Mouse (Mus musculus): ENCODE measurements around the gene Krtap19-5. TPM values are rescaled to one million over a fixed set of nuclear protein-coding genes. Genes with fewer than 3 reads are reported as not detected.

Gene Krtap19-5
- polyA plus RNA-seq, 1 experiment = not detected

DNA sequence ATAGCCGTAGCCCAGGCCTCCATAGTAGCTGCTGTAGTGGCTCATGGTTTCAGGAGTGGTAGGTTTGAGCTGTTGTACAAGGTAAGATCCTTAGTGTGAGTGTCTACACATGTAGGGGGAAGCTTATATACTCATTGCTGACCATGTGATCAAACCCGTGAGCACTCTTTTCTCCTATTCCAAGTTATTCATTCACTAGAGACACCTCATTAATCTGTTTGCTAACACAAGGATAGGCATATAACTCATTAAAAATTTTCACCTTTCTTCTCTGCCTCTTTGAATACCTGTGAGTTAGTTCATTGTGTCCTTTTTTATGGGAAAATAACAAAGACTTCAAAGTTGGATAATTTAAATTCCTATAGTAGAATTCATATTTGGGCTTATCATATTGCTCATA, 18.3 kb downstream of the Krtap19-5 start, which contains the start of gene Krtap19-3:
Krtap19-3 (minus strand) TSS at position 101 of the 400 bp plus-strand sequence.
- H3K79me2 ChIP-seq (ENCODE audit: control insufficient read depth, insufficient read depth) = no peaks in the 10 kb centered on the region
- no peaks in the 10 kb centered on the region for H3K27me3 ChIP-seq (ENCODE audit: control insufficient read depth, insufficient read depth, insufficient read length)
- TF ChIP-seq CTCF (IDR thresholded peaks at IDR 0.05; ENCODE audit: control insufficient read depth, insufficient read depth, insufficient read length) = no peak
- no peak for TF ChIP-seq MYOG (IDR thresholded peaks at IDR 0.05; ENCODE audit: control insufficient read depth, extremely low read depth, insufficient read length)
- no peak for TF ChIP-seq CEBPB (IDR thresholded peaks at IDR 0.05; ENCODE audit: low read depth)
- no peak for TF ChIP-seq MYOD1 (IDR thresholded peaks at IDR 0.05; ENCODE audit: control insufficient read depth, insufficient read length, low read depth)
- no peak for TF ChIP-seq FOSL1 (IDR thresholded peaks at IDR 0.05; ENCODE audit: insufficient read depth, low read length, poor library complexity, severe bottlenecking)
- no peak for TF ChIP-seq USF1 (IDR thresholded peaks at IDR 0.05; ENCODE audit: low read depth)
- no peak for TF ChIP-seq MAX (IDR thresholded peaks at IDR 0.05)
- no peaks in the 10 kb centered on the region for H3K36me3 ChIP-seq (ENCODE audit: control insufficient read depth, insufficient read depth)
- H3K79me3 ChIP-seq (ENCODE audit: low read depth) = no peaks in the 10 kb centered on the region
- no peak within 1 kb of the TSS for H3K4me3 ChIP-seq (ENCODE audit: insufficient read depth, poor library complexity, severe bottlenecking)
- no peak within 1 kb of the TSS for H3ac ChIP-seq (ENCODE audit: control insufficient read depth, insufficient read length, low read depth)

DNA sequence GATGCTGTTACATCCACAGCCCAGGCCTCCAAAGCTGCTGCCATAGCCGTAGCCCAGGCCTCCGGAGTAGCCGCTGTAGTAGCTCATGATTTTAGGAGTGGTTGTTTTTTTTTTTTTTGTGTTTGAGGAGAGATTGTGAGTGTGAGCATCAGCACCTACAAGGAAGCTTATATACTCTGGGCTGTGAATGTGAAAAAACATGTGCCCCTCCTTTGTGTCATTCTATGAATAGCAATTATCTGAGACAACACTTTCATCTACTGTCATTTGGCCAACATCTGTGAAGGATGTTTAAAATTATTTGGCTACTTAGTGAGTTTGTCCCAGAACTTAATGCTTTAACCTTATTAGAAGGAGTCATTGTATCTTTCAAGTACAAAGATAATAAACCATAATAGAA, 22.1 kb downstream of the Krtap19-5 start, which contains the start of gene Krtap19-2:
Krtap19-2 (minus strand) TSS at position 101 of the 400 bp plus-strand sequence.
- Histone ChIP-seq H3ac (ENCODE audit: control insufficient read depth, insufficient read length, low read depth) (no peak within 1 kb of the TSS), H3K4me3 (ENCODE audit: insufficient read depth, poor library complexity, severe bottlenecking) (no peak within 1 kb of the TSS), H3K36me3 (ENCODE audit: control insufficient read depth, insufficient read depth) (no peaks in the 10 kb centered on the region), H3K27me3 (ENCODE audit: control insufficient read depth, insufficient read depth, insufficient read length) (no peaks in the 10 kb centered on the region), H3K79me2 (ENCODE audit: control insufficient read depth, insufficient read depth) (no peaks in the 10 kb centered on the region), H3K79me3 (ENCODE audit: low read depth) (no peaks in the 10 kb centered on the region)
- TF ChIP-seq CEBPB (IDR thresholded peaks at IDR 0.05; ENCODE audit: low read depth) = no peak
- TF ChIP-seq USF1 (IDR thresholded peaks at IDR 0.05; ENCODE audit: low read depth) = no peak
- no peak for TF ChIP-seq MAX (IDR thresholded peaks at IDR 0.05)
- TF ChIP-seq MYOG (IDR thresholded peaks at IDR 0.05; ENCODE audit: control insufficient read depth, extremely low read depth, insufficient read length) = no peak
- no peak for TF ChIP-seq CTCF (IDR thresholded peaks at IDR 0.05; ENCODE audit: control insufficient read depth, insufficient read depth, insufficient read length)
- TF ChIP-seq MYOD1 (IDR thresholded peaks at IDR 0.05; ENCODE audit: control insufficient read depth, insufficient read length, low read depth) = no peak
- no peak for TF ChIP-seq FOSL1 (IDR thresholded peaks at IDR 0.05; ENCODE audit: insufficient read depth, low read length, poor library complexity, severe bottlenecking)

DNA sequence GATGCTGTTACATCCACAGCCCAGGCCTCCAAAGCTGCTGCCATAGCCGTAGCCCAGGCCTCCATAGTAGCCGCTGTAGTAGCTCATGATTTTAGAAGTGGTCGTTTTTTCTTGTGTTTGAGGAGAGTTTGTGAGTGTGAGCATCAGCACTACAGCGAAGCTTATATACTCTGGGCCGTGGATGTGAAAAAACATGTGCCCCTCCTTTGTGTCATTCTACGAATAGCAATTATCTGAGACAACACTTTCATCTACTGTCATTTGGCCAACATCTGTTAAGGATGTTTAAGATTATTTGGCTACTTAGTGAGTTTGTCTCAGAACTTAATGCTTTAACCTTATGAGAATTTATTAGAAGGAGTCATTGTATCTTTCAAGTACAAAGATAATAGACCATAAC, 26.9 kb downstream of the Krtap19-5 start, which contains the start of gene Krtap19-1:
Krtap19-1 (minus strand) TSS at position 101 of the 400 bp plus-strand sequence.
- Histone ChIP-seq H3K36me3 (ENCODE audit: control insufficient read depth, insufficient read depth) (no peaks in the 10 kb centered on the region), H3ac (ENCODE audit: control insufficient read depth, insufficient read length, low read depth) (no peak within 1 kb of the TSS), H3K79me3 (ENCODE audit: low read depth) (no peaks in the 10 kb centered on the region), H3K27me3 (ENCODE audit: control insufficient read depth, insufficient read depth, insufficient read length) (no peaks in the 10 kb centered on the region), H3K79me2 (ENCODE audit: control insufficient read depth, insufficient read depth) (no peaks in the 10 kb centered on the region), H3K4me3 (ENCODE audit: insufficient read depth, poor library complexity, severe bottlenecking) (no peak within 1 kb of the TSS)
- TF ChIP-seq MYOG (IDR thresholded peaks at IDR 0.05; ENCODE audit: control insufficient read depth, extremely low read depth, insufficient read length) (no peak), FOSL1 (IDR thresholded peaks at IDR 0.05; ENCODE audit: insufficient read depth, low read length, poor library complexity, severe bottlenecking) (no peak), MYOD1 (IDR thresholded peaks at IDR 0.05; ENCODE audit: control insufficient read depth, insufficient read length, low read depth) (no peak), USF1 (IDR thresholded peaks at IDR 0.05; ENCODE audit: low read depth) (no peak), CTCF (IDR thresholded peaks at IDR 0.05; ENCODE audit: control insufficient read depth, insufficient read depth, insufficient read length) (no peak), CEBPB (IDR thresholded peaks at IDR 0.05; ENCODE audit: low read depth) (no peak), MAX (IDR thresholded peaks at IDR 0.05) (no peak)

DNA sequence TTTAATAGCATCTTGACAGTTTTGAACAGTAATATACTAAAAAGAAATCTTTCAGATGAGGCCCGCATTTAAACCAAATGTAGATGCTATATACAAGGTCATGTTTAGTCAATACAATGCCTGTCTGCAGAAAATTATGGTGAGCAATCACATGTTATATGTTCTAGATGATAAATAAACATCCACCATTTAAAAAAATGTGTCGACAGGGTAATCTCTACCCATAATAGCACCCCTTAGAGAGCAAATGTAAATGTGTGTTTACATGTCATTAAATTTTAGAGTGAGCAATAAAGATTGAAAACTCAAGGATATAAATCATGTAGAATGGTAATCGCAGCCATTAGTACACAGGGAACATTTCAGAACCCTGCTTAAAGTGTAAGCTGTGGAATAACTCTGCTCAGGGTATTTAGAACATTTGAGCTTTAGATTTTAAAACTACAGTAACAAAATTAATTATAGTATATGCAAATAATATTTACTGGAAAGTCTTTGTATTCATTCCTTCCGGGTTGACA, 31.3 kb downstream of the Krtap19-5 start:
- TF ChIP-seq MYOD1 (IDR thresholded peaks at IDR 0.05; ENCODE audit: control insufficient read depth, insufficient read length, low read depth) (no peak), FOSL1 (IDR thresholded peaks at IDR 0.05; ENCODE audit: insufficient read depth, low read length, poor library complexity, severe bottlenecking) (no peak), CEBPB (IDR thresholded peaks at IDR 0.05; ENCODE audit: low read depth) (no peak), MYOG (IDR thresholded peaks at IDR 0.05; ENCODE audit: control insufficient read depth, extremely low read depth, insufficient read length) (no peak), MAX (IDR thresholded peaks at IDR 0.05) (no peak)
- Histone ChIP-seq H3K79me3 (ENCODE audit: low read depth) (no peaks in the 10 kb centered on the region), H3K4me3 (ENCODE audit: insufficient read depth, poor library complexity, severe bottlenecking) (no peak overlapping the region), H3K36me3 (ENCODE audit: control insufficient read depth, insufficient read depth) (no peaks in the 10 kb centered on the region), H3K27me3 (ENCODE audit: control insufficient read depth, insufficient read depth, insufficient read length) (no peaks in the 10 kb centered on the region), H3ac (ENCODE audit: control insufficient read depth, insufficient read length, low read depth) (no peak overlapping the region), H3K79me2 (ENCODE audit: control insufficient read depth, insufficient read depth) (no peaks in the 10 kb centered on the region)

DNA sequence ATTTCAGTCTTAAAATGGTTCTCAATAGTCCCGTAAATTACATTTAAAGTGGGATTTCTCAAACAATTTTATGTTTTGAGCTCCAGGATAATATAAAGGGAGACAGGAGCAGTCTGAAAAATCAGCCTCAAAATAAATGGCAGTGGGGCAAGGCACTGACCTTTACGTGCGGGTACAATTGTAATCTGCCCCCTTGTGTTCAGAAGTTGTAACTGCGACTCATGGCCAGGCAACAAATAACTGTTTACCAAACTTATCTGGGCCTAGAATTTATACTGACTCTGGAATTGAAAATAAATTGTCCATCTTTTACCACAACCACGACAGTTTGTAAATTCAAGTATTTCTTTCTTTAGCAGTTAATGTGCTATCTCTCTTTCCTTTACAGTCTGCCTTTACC, 44.8 kb downstream of the Krtap19-5 start:
- no peak overlapping the region for H3K4me3 ChIP-seq (ENCODE audit: insufficient read depth, poor library complexity, severe bottlenecking)
- H3K36me3 ChIP-seq (ENCODE audit: control insufficient read depth, insufficient read depth) = no peaks in the 10 kb centered on the region
- no peak for TF ChIP-seq MAX (IDR thresholded peaks at IDR 0.05)
- no peak for TF ChIP-seq MYOD1 (IDR thresholded peaks at IDR 0.05; ENCODE audit: control insufficient read depth, insufficient read length, low read depth)

DNA sequence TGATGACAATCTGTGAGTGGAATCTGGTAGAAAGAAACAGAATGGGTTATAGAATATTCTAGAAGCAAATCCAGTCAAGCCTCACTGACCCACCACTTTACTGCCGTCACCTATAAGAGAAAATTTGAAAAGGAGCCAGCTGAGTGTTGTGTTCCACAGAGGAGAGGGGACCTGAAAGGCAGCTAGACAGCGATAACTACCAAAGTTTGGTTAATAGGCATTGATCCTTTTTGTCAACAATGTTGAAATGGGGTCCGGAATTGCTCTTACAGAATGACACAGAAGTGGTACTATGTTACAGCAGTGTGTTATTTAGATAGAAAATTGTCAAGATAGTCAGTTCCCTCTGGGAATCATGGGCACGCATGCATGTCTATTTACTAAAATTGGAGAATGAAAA, 47.7 kb downstream of the Krtap19-5 start:
- no peaks in the 10 kb centered on the region for H3K27me3 ChIP-seq (ENCODE audit: control insufficient read depth, insufficient read depth, insufficient read length)
- no peaks in the 10 kb centered on the region for H3K36me3 ChIP-seq (ENCODE audit: control insufficient read depth, insufficient read depth)
- no peaks in the 10 kb centered on the region for H3K79me3 ChIP-seq (ENCODE audit: low read depth)
- no peak overlapping the region for H3ac ChIP-seq (ENCODE audit: control insufficient read depth, insufficient read length, low read depth)
- no peak overlapping the region for H3K4me3 ChIP-seq (ENCODE audit: insufficient read depth, poor library complexity, severe bottlenecking)
- TF ChIP-seq USF1 (IDR thresholded peaks at IDR 0.05; ENCODE audit: low read depth) (no peak), CEBPB (IDR thresholded peaks at IDR 0.05; ENCODE audit: low read depth) (no peak), MAX (IDR thresholded peaks at IDR 0.05) (no peak), MYOG (IDR thresholded peaks at IDR 0.05; ENCODE audit: control insufficient read depth, extremely low read depth, insufficient read length) (no peak), MYOD1 (IDR thresholded peaks at IDR 0.05; ENCODE audit: control insufficient read depth, insufficient read length, low read depth) (no peak), FOSL1 (IDR thresholded peaks at IDR 0.05; ENCODE audit: insufficient read depth, low read length, poor library complexity, severe bottlenecking) (no peak), CTCF (IDR thresholded peaks at IDR 0.05; ENCODE audit: control insufficient read depth, insufficient read depth, insufficient read length) (no peak)
- H3K79me2 ChIP-seq (ENCODE audit: control insufficient read depth, insufficient read depth) = no peaks in the 10 kb centered on the region

More for the DNA sequence above, 44.8 kb downstream of the Krtap19-5 start:
- no peaks in the 10 kb centered on the region for H3K27me3 ChIP-seq (ENCODE audit: control insufficient read depth, insufficient read depth, insufficient read length)
- H3ac ChIP-seq (ENCODE audit: control insufficient read depth, insufficient read length, low read depth) = no peak overlapping the region
- H3K79me2 ChIP-seq (ENCODE audit: control insufficient read depth, insufficient read depth) = no peaks in the 10 kb centered on the region
- H3K79me3 ChIP-seq (ENCODE audit: low read depth) = no peaks in the 10 kb centered on the region
